Mouse (Mus musculus): ENCODE data around the gene Def6.

Def6 gene

DNA sequence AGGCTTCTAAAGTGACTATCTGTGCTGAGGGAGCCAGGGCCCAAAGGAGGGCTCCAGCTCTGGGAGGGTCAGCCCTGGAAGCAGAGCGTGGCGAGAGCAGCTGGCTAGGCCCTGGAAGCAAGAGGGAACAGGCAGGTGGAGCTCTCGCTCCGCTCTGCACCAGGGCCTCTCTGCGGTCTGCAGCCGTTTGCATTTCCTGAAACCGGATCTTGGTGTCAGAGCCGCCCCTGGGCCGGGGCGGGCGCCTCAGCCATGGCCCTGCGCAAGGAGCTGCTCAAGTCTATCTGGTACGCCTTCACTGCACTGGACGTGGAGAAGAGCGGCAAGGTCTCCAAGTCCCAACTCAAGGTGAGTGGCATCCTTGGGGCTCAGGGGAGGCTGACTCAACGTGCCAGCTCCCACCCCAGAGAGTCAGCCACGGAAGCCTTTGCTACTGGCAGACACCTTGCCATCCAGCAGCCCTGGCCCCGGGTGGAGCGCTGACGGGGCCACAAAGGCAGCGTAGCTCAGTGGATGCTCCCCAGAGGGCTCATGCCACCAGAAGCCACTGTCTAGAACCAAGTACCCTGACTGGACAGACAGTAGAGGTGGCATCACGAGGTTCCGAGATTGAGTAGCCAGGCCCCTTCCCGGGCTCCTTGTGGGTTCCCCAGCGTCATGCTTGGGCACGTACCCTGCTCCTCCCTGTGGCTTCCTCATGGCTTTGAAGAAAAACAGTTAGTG is at the start of gene Def6:
Def6 (plus strand) TSS at position 188 of the 723 bp plus-strand sequence.
- DNase-seq = peak; percentile 62

DNA sequence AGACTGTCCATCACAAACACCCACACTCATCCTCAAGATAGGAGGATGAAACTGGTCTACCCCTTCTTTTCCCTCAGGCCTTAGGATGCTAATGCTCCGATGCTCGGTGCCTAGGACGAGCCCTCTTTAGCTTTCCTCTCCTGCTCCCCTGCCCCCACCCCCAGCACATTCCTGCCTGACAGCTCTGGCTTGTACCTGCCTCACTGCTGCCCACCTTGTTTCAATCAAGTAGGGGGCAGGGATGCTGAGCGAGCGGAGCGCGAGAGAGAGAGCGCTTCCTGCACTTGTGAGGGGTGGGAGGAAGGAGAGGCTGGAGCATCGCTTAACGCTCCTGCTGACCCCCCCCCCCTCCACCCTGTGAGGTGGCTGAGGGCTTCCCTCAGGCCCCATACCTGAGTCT is 47.2 kb upstream of the Def6 start:
- DNase-seq = no peak

DNA sequence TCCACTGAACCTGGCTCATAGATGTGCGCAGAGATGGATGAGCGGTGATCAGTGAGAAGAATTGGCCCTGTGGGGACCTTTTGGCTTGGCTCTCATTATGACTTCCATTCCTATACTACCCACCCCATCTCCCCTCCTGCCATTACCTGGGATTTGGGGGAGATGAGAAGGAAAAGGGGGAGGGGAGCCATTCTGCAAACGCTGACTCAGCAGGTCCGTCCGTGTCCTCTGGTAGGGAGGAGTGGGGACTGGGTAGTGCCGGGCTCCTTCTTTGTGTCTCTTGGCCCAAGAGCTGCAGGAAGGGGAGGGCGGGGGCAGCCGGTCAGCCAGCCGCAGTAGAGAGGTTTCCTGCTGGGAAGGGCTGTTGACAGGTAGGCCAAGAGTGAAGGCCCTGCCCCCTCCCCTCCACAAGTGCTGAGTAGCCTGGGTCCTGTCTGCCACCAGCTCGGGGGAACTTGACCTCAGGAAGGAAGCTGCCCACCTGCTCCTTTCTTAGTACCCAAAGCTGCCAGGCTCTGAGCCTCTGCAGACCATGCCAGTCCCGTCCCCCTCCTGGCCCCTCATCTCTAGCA is 46.2 kb upstream of the Def6 start:
- no peak for DNase-seq

DNA sequence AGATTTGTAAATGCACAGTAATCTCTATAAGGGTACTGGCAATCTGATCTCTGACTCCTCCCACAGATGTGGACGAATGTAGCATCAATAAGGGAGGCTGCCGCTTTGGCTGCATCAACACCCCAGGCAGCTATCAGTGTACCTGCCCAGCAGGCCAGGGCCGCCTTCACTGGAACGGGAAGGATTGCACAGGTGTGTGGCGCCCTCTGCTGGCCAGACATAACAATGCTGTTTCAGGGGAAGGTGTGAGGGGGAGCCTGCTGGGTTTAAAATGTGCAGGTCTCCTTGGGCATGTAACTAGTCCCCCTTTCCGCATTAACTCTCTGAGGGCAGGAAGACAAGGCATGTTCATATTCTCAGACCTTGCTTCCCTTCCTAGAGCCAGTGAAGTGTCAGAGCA is 43.9 kb upstream of the Def6 start:
- DNase-seq = peak; percentile 57

DNA sequence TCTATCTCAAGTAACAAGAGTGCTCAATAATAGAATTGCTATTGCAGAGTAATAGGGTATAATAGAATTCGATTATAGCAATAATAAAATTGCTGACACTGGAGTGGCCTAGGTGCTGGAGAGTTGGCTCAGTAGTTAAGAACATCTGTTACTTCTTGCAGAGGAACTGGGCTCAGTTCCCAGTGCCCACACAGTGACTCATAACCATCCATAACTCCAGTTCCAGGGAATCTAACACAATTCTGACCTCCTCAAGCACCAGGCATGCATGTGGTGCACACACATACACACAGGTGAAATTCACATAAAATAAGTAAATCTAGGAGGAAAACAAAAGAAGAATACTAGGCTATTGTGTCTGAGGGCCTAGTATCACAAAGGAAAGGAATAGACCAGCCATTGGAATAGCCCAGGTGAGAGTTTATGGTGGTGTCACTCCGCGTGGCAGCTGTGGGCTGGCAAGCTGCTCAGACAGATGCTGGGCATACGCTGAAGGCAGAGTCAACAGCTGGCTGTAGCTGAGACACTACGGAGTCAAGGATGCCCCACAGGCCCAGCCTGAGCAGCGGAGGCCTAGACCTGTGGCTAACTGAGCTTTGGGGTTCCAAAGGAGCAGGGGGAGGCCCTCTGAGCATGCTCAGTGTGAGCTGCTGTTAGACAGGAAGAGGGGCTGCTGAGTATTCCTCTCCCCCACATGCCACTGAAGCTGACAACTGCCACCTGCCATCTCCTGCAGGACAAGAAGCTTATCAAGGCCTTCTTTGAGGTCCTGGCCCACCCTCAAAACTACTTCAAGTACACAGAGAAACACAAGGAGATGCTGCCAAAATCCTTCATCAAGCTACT is 36.9 kb upstream of the Def6 start:
- peak; percentile 65 for DNase-seq

DNA sequence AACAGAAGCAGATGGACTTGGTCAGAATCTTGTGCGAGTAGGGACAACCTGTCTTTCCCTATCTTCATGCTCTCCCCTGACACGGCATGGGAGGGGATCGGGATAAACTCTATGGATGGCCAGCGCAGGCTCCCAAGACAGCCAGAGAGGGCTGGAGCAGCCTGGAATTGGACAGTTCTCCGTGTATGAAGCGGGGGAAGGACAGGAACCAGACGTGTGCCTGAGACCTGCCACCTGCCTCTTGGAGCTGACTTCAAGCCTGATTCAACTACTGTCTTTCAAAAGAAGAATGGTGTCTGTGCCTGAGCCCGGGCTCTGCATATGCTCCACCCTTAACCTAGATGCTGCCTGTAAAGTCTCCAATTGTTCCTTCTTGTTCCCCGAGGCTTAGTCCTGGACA is 34.9 kb upstream of the Def6 start:
- no peak for DNase-seq

DNA sequence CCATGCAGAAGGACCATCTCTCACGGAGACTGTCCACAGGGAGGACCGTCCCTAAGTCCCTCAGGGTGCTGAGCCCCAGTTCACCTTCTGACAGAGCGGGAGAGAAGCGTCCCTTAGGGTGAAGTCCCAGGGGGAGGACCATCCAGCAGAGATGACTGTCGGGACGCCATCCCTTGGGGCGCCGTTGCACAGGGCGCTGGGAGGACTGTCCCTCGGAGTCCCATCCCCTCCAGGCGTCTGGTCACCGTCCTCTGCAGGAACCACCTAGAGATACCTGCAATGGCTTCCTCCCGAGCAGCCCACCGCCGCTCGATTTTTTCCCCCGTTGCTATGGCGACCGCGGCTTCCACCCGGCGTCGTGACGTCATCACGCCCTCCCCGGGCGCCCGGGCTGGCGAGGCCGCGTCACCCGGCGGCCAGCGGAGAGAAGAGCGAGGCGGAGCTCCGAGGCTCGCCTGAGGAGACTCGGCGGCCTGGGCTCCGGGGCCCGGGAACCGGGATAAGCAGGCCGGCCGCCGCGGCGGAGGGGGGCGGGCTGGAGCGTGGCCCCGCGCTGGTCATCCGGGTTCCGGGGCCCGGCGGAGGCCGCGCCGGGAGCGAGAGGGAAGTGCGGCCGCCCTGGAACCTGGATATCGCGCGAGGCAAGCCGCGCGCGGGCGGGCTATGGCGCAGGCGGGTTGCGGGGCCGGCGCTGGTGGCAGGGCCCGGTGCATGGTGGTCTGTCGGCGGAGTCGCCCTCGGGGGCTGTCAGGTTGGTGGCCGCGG is 30.6 kb upstream of the Def6 start, which contains the start of gene Zfp523:
Zfp523 (plus strand) TSS at position 355 of the 765 bp plus-strand sequence.
- DNase-seq = peak; percentile 92

DNA sequence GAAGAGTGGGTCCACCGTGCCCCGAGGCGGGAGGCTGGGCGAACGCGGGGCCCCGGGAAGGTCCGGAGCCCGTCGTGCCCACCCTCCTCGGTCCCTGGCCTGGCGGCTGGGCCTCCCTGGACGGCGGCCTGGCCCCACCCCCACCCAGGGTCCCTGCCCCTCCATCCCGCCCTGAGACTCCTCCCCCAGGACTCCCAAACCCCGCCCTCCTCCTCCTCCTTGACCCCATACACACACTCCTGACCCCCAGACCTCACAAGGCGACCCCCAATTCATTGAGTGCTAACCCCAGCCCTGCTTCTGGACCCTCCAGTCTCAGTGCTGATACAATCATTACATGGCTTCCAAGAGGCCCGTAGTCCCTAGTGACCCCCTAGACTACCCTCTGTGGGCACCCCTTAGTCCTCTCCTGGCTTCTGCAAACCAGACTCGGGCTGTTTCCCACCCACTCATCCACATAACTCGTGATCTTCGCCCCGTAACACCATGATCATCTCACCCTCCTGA is 30.0 kb upstream of the Def6 start:
- DNase-seq = no peak

DNA sequence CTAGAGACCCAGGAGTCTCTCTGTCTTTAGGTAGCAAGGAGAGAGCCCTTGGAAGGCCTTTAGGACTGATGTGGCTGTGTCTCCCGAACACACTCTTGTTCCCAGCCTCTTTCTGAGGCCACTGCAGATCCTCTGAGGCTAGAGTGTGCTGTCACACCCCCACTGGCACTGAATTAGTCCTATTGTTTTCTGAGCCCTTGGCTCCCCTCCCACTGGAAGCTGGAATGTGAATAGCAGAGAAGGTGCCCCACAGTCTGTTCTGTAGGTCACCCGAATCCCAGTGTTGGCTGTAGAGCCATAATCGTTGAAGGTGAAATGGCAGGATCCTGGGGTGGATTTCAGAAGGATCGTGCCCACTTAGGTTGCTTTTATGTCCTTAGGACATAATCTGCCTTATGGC is 27.2 kb upstream of the Def6 start:
- DNase-seq = peak; percentile 42

DNA sequence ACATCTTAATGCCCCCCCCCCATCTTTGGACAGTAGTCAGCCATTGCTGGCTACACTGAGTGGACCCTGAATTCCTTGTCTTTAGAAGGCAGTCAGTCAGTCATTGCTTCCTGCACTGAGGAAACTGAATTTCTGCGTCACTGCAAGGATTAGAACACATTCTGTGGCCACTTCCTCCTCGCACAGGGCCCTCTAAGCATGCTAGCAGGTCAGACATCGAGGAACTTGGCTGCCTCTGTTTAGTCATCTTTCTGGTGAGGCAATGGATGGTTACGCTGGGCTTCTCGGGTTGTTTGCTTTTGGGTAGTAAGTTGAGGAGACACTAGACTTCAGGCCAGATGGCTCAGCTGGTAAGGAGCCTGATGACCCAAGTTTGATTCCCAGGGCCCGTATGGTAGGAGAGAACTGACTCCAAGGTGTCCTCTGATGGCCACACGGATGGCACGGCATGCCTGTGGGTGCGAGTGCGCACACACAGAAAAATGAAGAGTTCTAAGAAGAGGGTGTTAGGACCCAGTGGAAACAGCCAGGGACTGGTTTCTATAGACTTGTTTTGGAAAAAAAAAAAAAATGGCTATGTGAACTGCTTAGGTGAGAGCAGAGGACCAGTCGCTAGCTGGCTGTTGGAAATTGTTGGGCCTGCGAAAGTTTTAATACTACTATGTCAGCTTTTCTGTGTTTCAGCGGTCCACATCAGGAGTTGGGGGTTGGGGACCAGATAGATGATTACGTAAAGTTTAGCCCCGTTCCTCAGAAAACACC is 26.6 kb upstream of the Def6 start:
- DNase-seq = peak; percentile 38

DNA sequence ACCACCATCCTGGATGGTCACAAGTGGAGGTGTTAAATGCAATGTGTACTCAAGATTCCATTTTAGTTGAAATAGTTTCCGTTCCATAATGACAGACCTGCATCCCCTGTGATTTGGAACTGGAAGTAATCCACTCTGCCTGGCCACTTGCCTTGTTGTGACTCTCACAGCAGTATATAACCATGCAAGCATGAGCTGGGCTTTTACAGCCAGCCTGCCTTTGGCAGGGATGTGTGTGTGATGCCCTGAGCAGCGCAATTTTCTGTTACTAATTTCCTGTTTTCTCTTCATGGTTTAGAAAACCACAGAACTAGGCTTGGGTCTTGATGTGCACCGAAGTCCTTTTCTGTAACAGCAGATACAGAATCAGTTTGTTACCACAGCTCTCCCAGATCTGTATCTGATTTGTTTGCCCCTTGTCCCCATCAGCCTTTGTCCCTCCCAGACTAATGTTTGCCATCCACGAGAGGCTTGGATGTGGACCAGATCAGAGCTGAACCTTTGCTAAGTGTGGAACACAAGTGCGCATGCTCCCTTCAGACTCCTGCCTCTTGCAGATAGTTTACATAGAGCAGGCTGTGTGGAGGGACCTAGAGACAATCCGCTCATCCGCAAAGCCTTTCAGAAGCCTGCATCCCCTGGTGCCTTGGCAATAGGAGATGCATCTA is 22.5 kb upstream of the Def6 start:
- no peak for DNase-seq

DNA sequence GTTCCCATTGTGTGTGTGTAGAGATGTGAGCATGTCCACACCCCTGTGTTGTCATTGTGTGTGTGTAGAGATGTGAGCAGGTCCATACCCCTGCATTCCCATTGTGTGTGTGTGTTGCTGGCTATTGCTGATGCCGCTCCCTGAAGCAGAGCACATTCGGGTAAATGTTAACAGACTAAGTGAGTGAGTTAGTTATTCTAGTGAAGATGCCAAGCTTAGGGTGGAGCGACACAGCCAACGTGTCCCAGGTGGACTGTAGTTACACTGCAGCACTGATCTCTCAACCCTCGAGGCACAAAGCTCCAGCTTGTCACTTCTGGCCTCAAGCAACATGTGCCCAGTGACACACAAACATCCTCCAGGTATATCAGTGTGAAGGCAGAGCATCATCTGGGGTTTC is 19.3 kb upstream of the Def6 start:
- DNase-seq = no peak

DNA sequence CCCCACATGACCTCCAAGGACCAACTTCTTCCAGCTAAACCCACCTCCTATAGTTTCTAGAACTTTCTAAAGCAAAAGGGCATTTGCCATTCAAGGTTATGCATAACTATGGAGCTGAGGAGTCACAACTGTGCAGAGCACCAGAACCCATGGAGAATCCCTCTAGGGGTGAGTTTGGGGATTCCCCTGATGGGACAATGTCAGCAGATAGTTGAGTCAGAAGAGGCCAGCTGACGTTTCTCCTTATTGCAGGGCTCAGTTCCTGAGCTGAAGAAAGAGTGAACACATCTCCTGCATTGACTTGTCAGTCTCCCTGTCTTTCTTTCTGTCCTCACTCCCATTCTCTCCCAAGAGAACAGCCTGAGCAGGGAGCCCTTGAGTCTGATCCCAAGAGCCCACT is 14.8 kb upstream of the Def6 start:
- no peak for DNase-seq

DNA sequence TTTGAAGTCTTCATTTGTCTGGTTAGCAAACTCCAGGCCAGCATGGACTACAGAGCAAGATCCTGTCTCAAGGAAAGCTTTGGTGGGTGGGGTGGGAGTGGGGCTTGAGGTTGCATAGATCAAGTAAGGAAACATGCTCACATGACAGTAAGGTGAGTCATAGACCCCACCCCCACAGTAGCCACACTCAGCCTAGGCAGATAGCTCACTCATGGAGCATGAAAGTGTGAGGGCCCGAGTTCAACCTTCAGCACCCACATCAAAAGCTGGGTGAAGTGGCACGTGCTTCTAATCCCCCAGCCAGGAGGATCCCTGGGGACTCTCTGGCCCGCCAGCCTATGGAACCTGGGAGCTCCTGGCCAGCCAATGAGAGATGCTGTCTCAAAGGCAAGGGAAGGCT is 14.0 kb upstream of the Def6 start:
- DNase-seq = no peak

DNA sequence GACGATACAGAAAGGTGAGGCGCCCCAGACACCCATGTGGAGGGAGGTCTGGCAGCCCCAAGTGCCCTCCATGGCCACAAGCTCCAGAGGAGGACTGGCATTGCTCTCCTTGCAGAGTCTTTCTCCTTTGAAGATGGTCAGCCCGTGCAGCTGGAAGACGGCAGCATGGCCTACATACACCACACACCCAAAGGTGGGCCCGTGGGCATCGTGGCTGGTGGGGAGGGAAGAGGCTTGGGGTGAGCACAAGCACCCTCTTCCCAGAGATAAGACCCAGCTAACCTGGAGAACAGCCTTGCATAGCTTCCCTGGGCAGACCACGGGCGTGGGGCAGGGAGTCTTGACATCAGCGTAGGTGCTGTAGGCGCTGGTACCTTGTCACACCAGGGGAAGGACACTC is 12.5 kb upstream of the Def6 start:
- DNase-seq = no peak

DNA sequence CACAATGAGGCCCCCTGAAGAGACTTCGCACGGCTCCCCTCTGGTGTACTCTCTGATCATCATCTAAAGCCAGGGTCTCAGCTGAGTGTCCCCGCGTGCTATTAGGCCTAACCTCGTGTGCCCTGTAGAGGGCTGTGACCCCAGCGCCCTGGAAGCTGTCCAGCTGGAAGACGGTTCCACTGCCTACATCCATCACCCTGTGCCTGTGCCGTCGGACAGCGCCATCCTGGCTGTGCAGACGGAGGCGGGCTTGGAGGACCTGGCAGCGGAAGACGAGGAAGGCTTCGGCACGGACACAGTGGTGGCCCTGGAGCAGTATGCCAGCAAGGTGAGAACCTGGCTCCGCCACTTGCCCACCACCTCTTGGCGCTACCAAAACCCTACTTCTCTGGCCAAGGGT is 9.9 kb upstream of the Def6 start:
- no peak for DNase-seq

DNA sequence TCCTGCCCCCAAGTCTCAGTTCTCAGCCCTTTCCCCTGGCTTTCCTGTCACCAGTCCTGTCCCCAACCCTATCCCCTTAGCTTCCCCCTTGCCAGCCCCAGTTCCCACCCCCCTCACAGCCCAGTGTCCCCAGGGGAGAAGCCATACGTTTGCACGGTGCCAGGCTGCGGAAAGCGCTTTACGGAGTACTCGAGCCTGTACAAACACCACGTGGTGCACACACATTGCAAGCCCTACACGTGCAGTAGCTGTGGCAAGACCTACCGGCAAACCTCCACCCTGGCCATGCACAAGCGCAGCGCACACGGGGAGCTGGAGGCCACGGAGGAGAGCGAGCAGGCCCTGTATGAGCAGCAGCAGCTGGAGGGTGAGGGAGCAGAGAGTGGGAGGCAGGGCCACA is 5.6 kb upstream of the Def6 start:
- no peak for DNase-seq

DNA sequence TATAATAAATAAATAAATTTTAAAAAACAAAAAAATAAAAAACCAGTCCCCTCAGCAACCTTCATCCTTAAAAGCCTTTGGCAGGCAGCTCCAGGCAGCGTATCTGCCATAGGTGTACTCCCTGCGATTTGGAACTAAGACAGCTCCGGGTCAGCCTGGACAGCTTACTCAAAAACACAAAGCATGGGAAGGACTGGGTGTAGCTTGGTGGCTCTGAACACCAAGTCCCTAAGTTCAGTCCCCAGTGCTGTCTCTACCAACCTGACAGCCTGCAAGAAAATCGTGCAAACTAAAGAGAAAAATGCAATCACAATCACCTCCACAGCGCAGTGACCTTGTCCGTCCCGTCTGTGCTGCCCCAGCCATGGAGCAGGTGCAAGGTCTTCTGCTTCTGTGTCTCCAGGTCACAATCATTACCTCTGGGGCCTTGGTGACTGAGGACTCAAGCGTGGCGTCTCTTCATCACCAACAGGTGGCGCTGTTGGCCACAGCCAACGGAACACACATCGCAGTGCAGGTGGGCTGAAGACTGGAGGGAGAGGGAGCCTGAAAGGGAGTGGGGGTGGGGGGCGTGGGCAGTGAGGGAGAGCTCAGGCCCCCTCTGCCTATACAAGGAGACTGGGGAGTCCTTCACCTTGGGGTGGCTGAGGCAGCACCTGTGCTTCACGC is 3.4 kb upstream of the Def6 start:
- no peak for DNase-seq

DNA sequence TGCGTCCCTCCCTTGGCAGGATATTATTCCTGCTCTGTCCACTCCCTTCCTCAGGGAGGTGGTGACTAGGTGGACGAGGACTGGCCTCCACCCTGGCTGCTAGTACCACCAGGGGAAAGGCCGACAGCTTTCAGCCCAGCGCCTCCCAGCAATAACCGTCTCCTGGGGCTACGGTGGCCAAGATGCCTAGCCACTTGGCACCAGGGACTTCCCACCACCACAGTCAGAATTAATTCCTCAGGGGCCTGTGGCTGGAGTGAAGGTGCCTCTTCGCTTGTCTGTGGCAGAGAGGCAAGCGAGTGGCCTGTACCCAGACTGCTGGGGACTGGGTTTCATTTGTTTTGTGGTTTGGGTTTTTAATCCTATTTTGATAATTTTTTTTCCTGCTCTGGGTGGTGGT is 2.1 kb upstream of the Def6 start:
- no peak for DNase-seq

DNA sequence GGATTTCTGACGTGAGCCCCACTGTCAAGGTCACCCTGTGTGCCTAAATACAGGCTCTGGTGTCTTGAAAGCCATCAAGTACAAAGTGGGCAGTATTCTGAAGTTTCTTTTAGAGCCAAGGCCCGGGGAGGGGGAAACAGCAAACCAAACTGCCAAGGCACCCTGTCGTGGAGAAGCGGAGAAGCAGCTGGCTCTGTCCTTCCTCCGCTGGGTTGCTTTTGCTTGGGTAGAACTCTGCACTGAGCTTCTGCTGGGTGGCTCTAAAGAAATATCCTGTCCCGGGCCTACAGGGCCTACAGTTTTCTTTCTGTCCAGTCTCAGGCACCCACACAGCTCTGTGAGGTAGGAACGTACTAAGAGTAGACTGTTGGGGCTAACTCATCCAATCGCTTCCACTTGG is 486 bp upstream of the Def6 start:
- no peak for DNase-seq

DNA sequence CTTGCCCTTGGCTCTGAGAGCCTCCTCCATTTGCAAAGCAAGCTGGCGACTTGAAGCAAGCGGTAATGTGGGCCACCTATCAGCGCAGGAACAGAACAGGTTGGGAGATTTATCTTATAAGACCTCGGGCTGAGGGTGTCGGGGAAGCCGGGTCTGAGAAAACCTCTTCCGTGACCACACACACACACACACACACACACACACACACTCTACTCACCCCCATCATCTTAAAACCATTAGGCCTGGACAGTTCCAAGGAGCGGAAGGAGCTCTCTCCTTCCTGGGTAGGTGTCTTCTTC is 685 bp downstream of the Def6 start:
- no peak for DNase-seq

All from layer of hippocampus, adult 9-11 months (tissue).